Mouse (Mus musculus) kidney, embryonic 14.5 days (tissue): ENCODE results near the gene Phyhd1. TPM values are rescaled to one million over a fixed set of nuclear protein-coding genes. Genes with fewer than 3 reads are reported as not detected.

Experiments used
- ATAC-seq: fragments of 200-750 bp; cut with Nextera tagmentation; 2 replicates; pipeline ENCODE4 v1.8.0; 2017; ENCODE audit warnings: moderate number of reproducible peaks, mild to moderate bottlenecking, moderate TSS enrichment, moderate library complexity; ENCODE audit not compliant: low FRiP score, low TSS enrichment
- H3K27ac ChIP-seq: fragments of 300-500 bp; sonication (generic); 2 replicates; pipeline ENCODE4 v1.5.1; 2014; ENCODE audit warnings: low read depth, mild to moderate bottlenecking, low read length, moderate library complexity, mixed read lengths
- H3K27me3 ChIP-seq: fragments of 300-500 bp; sonication (generic); 2 replicates; pipeline ENCODE4 v1.6.1; 2014; ENCODE audit warnings: mild to moderate bottlenecking, low read length; ENCODE audit not compliant: control insufficient read depth, insufficient read depth
- H3K36me3 ChIP-seq: fragments of 300-500 bp; sonication (generic); 2 replicates; pipeline ENCODE4 v1.6.1; 2014; ENCODE audit warnings: low read length, mixed read lengths; ENCODE audit not compliant: control insufficient read depth, insufficient read depth
- H3K4me1 ChIP-seq: fragments of 300-500 bp; sonication (generic); 2 replicates; pipeline ENCODE4 v1.6.1; 2014; ENCODE audit warnings: low read length, mixed read lengths; ENCODE audit not compliant: control insufficient read depth, insufficient read depth
- H3K4me2 ChIP-seq: fragments of 300-500 bp; sonication (generic); replicated peaks from 2 replicates; pipeline ENCODE4 v1.6.1; 2014; ENCODE audit warnings: low read depth, mild to moderate bottlenecking, low read length
- H3K4me3 ChIP-seq: fragments of 300-500 bp; sonication (generic); 2 replicates; pipeline ENCODE4 v1.5.1; 2014; ENCODE audit warnings: mild to moderate bottlenecking, low read length
- H3K9ac ChIP-seq: fragments of 300-500 bp; sonication (generic); 2 replicates; pipeline ENCODE4 v1.6.1; 2014; ENCODE audit warnings: low read depth, mild to moderate bottlenecking, low read length, moderate library complexity
- H3K9me3 ChIP-seq: fragments of 300-500 bp; sonication (generic); 2 replicates; pipeline ENCODE4 v1.6.1; 2016; ENCODE audit warnings: low read length; ENCODE audit not compliant: control insufficient read depth
- WGBS: fragments of 180-500 bp; shearing (Covaris S2); extraction: QIAGEN DNeasy Blood & Tissue Kit; methylation state at CpG from one replicate; pipeline ENCODE4 v1.1.7; 2014; 5-methylcytosine and 5-hydroxymethylcytosine counted together
- polyA plus RNA-seq: library from polyadenylated mRNA; unstranded; fragments of >200 nt; fragmentation: Nextera tagmentation; extraction: Ambion mirVana; gene quantifications from 2 replicates; pipeline ENCODE4 v1.2.1, GENCODE M21; 2014

The Phyhd1 gene
- polyA plus RNA-seq, 1 experiment from 2014 or later, result 11.5 TPM

DNA sequence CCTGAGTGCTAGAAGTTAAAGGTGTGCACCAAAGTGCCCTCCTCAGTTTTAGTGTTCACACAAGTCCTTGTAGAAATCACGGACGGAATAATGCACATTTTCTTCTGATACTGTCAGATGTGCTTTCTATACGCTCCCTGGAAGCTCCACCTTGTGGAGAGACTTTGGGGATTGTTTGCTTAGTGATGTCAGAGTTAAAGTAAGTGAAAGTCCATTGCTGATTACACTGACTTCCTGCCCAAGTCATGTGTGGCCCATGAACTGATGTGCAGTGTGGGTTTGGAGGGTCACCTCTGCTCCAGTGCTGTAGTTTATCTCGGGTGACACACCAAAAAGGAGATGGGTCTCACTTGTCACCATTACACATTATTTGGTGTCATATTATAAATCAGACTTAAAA is 53.3 kb downstream of the Phyhd1 start:
- Histone ChIP-seq H3K9ac (no peak overlapping the region), H3K27ac (no peak overlapping the region), H3K4me2 (no peak overlapping the region), H3K36me3 (peaks cover 90% of the 10 kb centered on the region), H3K4me1 (no peaks in the 10 kb centered on the region), H3K4me3 (no peak overlapping the region), H3K27me3 (no peaks in the 10 kb centered on the region), H3K9me3 (no peaks in the 10 kb centered on the region)
- WGBS, result 80% methylated on average over 4 of the region's 4 CpGs
- no peak for ATAC-seq

DNA sequence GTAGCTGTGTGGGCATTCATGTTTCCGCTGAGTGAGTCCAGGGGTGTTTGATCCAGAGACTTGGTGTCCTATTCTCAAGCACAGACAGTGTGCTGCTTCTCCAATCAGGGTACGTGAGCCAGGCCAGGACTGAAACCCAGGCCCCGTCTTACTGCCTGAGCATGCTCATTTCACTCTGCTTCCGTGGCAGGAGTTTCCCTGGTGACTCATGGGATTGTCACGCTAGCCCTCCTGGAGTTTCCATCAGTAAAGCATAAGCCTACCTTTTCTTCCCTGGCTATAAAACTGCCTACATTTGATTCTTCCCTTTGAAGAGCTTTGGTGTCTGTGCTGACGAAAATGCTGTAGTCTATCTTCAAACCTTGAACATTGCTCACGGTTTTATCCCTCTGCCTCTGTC is 57.1 kb downstream of the Phyhd1 start:
- WGBS, result 95% methylated on average over 7 of the region's 7 CpGs
- no peaks in the 10 kb centered on the region for H3K27me3 ChIP-seq
- no peak overlapping the region for H3K4me3 ChIP-seq
- no peak for ATAC-seq
- H3K27ac ChIP-seq, result no peak overlapping the region
- H3K36me3 ChIP-seq, result peaks cover 90% of the 10 kb centered on the region
- H3K4me2 ChIP-seq, result no peak overlapping the region
- H3K9ac ChIP-seq, result no peak overlapping the region
- no peaks in the 10 kb centered on the region for H3K4me1 ChIP-seq
- H3K9me3 ChIP-seq, result no peaks in the 10 kb centered on the region

DNA sequence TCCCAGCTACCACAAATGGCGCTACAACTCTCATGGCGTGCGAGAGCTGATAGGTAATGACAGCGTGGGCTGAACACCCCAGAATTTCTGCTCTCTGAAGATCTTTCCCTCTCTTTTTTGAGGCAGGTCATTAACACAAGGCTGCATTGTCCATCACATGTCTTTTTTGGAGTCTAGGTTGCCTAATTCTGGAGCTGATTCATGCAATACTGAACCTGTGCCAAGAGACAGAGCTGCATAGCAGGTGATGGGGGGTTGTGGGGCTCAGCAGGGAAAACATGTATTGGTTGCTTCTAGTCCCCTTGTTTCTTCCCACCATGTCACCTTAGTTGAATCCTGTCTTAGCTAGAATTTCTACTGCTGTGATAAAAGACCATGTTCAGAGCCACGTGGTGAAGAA is 59.3 kb downstream of the Phyhd1 start:
- no peaks in the 10 kb centered on the region for H3K9me3 ChIP-seq
- no peaks in the 10 kb centered on the region for H3K27me3 ChIP-seq
- no peaks in the 10 kb centered on the region for H3K4me1 ChIP-seq
- peaks cover 97% of the 10 kb centered on the region for H3K36me3 ChIP-seq
- no peak overlapping the region for H3K4me2 ChIP-seq
- H3K4me3 ChIP-seq, result no peak overlapping the region
- no peak overlapping the region for H3K27ac ChIP-seq
- WGBS, result 94% methylated on average over 5 of the region's 5 CpGs
- no peak for ATAC-seq
- H3K9ac ChIP-seq, result no peak overlapping the region

DNA sequence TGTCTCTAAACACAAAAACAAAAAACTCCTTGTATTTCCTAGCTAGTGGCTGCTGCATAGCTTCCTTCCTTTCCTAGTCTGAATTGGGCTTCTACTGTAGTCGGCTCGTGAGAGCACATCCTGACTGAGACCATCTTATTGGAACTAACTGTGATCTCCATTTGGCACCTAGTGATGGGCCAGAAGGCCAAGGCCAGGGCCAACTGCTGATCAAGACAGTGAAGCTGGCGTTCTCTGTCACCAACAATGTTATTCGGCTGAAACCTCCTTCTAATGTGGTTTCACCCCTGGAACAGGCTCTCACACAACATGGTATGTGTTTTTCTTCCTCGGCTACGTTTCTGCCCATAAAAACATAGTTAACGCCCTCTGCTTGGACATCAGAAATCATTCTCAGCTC is 61.3 kb downstream of the Phyhd1 start:
- Histone ChIP-seq H3K27ac (no peak overlapping the region), H3K27me3 (no peaks in the 10 kb centered on the region), H3K4me3 (no peak overlapping the region), H3K9ac (no peak overlapping the region), H3K4me1 (no peaks in the 10 kb centered on the region), H3K4me2 (no peak overlapping the region), H3K9me3 (no peaks in the 10 kb centered on the region), H3K36me3 (peaks cover 96% of the 10 kb centered on the region)
- ATAC-seq, result no peak
- 89% methylated on average over 7 of the region's 7 CpGs for WGBS

DNA sequence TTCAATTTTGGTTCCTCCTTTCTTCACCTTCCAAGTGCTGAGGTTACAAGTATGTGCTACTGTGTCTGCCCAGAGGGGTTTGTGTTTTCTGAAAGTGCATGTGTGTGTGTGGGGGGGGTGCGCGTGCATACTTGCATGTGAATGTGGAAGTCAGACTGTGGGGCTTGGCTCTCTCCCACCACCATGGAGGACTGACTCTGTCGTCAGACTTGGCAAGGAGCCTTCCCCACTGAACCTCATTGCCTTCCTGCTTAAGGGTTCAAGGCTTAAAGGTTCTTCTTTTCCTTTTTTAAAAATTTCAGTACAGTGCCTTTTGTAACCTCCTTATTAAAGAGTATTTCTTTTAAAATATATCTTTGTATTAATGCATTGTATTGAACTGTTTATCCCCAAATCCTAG is 62.8 kb downstream of the Phyhd1 start:
- Histone ChIP-seq H3K9ac (no peak overlapping the region), H3K4me1 (no peaks in the 10 kb centered on the region), H3K9me3 (no peaks in the 10 kb centered on the region), H3K27me3 (no peaks in the 10 kb centered on the region), H3K4me2 (no peak overlapping the region), H3K36me3 (peaks cover 95% of the 10 kb centered on the region), H3K27ac (no peak overlapping the region), H3K4me3 (no peak overlapping the region)
- WGBS, result 92% methylated on average over 3 of the region's 3 CpGs
- no peak for ATAC-seq

Other genes with a start within 250 kb of the Phyhd1 start
- 41.2 and 42.6 TPM in 2 replicates for gene Wdr34, start 217.3 kb upstream of the Phyhd1 start, polyA plus RNA-seq
- 647 and 702 TPM in 2 replicates for gene Set, start 208.8 kb upstream of the Phyhd1 start, polyA plus RNA-seq
- gene Pkn3, start 188.5 kb upstream of the Phyhd1 start, polyA plus RNA-seq, result 7.8 and 9.1 TPM in 2 replicates
- gene Zdhhc12, start 172.6 kb upstream of the Phyhd1 start, polyA plus RNA-seq, result 36.3 and 40.9 TPM in 2 replicates
- 9.4 and 11.9 TPM in 2 replicates for gene Zer1, start 141.6 kb upstream of the Phyhd1 start, polyA plus RNA-seq
- gene Tbc1d13, start 132.5 kb upstream of the Phyhd1 start, polyA plus RNA-seq, result 11.1 and 15.3 TPM in 2 replicates
- 20.3 and 22.1 TPM in 2 replicates for gene Endog, start 94.7 kb upstream of the Phyhd1 start, polyA plus RNA-seq
- 58.2 and 77.0 TPM in 2 replicates for gene Spout1, start 87.7 kb upstream of the Phyhd1 start, polyA plus RNA-seq
- 10.0 and 11.4 TPM in 2 replicates for gene Kyat1, start 60.4 kb upstream of the Phyhd1 start, polyA plus RNA-seq
- gene Lrrc8a, start 28.5 kb upstream of the Phyhd1 start, polyA plus RNA-seq, result 49.4 and 51.1 TPM in 2 replicates
- gene Gm28035, start 25.6 kb upstream of the Phyhd1 start, polyA plus RNA-seq, result 0.07 and 0.26 TPM in 2 replicates
- not detected in 2 replicates for gene Gm28038, start 14.8 kb downstream of the Phyhd1 start, polyA plus RNA-seq
- gene Dolk, start 20.1 kb downstream of the Phyhd1 start, polyA plus RNA-seq, result 25.2 and 34.4 TPM in 2 replicates
- 35.2 and 54.4 TPM in 2 replicates for gene Nup188, start 20.2 kb downstream of the Phyhd1 start, polyA plus RNA-seq
- gene Sh3glb2, start 93.1 kb downstream of the Phyhd1 start, polyA plus RNA-seq, result 69.4 and 70.9 TPM in 2 replicates
- 14.5 and 25.0 TPM in 2 replicates for gene Miga2, start 98.0 kb downstream of the Phyhd1 start, polyA plus RNA-seq
- 31.0 and 34.7 TPM in 2 replicates for gene Dolpp1, start 126.1 kb downstream of the Phyhd1 start, polyA plus RNA-seq
- 21.4 and 30.6 TPM in 2 replicates for gene Crat, start 149.6 kb downstream of the Phyhd1 start, polyA plus RNA-seq
- gene Ptpa, start 149.8 kb downstream of the Phyhd1 start, polyA plus RNA-seq, result 92.3 and 96.0 TPM in 2 replicates
- 5.5 and 7.2 TPM in 2 replicates for gene Ier5l, start 208.0 kb downstream of the Phyhd1 start, polyA plus RNA-seq